Mouse (Mus musculus) megakaryocyte-erythroid progenitor cell, adult 5-6 weeks (primary cell): ENCODE measurements around the gene Rpgrip1l. TPM values are rescaled to one million over a fixed set of nuclear protein-coding genes. Genes with fewer than 3 reads are reported as not detected.
A peak's percentile ranks its signal among the peaks of the same experiment; 100 is the strongest.

Experiments
- ATAC-seq: replicated peaks from 2 replicates; pipeline ENCODE4 v1.8.0; 2016; ENCODE audit warnings: mild to moderate bottlenecking, inconsistent platforms; ENCODE audit not compliant: severe bottlenecking, poor library complexity, low FRiP score, low TSS enrichment
- total RNA-seq, 2 experiments: library from RNA; stranded (forward) in 1 of 2; stranded (reverse) in 1 of 2; fragments of 200-1000, 215-1000 nt in 1 of 2; fragments of >200 nt in 1 of 2; fragmentation: Nextera tagmentation in 1 of 2; gene quantifications; 2 replicates each; pipeline ENCODE4 v1.2.3; 2014 to 2017

Gene Rpgrip1l
- total RNA-seq (2014; fragmentation: Nextera tagmentation): 5.1 and 5.5 TPM in 2 replicates
- total RNA-seq (2017): 8.6 and 9.1 TPM in 2 replicates

GRCm38 (mm10) chr8:91312835-91313832 is at the start of gene Rpgrip1l, which contains the start of gene Fto:
Gene Rpgrip1l (minus strand): TSS chr8:91313262.
Gene Fto (plus strand): TSS chr8:91313525.
- ATAC-seq: peak; percentile 98

- no peak for ATAC-seq
Measured at GRCm38 (mm10) chr8:91360644-91361357, 47.7 kb upstream of the Rpgrip1l start.

DNA sequence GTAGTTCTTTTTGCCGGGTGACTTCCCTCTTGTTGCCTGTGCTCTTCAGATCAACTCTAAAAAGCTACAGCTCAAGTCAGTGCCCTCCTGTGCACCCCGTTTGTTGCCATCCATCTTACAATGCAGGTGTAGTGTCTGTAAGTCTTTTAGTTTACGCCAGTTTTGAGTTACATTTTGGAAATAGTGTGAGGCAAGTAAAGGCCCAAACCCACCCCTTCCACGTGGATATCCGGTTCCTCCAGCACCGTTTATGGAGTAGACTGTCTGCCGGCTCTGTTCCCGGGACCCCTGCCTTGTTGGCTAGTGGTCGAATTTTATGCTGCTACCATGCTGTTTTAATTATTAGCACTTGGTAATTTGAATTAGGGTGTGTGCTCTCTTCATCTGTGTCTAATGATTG is 46.4 kb upstream of the Rpgrip1l start:
- ATAC-seq: no peak

DNA sequence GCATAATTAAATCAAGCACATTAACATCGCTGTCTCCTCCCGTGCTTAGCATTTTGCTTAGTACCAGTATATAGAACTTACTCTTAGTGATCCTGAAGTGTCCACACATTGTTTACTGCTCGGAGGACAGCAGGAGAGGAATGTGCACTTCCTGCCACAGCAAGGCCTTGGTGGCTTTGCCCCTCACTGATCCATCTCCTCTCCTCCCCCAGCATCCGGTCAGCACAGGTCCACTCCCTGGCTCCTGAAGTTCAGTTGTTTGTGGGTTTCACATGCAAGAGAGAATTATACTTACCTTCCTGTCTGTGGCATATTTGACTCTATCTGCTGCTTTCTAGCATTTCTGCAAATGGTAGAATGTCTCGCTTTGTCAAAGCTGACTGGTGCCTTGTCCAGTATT is 45.0 kb upstream of the Rpgrip1l start:
- no peak for ATAC-seq

- ATAC-seq: no peak
Measured at GRCm38 (mm10) chr8:91357493-91358014, 44.5 kb upstream of the Rpgrip1l start.

DNA sequence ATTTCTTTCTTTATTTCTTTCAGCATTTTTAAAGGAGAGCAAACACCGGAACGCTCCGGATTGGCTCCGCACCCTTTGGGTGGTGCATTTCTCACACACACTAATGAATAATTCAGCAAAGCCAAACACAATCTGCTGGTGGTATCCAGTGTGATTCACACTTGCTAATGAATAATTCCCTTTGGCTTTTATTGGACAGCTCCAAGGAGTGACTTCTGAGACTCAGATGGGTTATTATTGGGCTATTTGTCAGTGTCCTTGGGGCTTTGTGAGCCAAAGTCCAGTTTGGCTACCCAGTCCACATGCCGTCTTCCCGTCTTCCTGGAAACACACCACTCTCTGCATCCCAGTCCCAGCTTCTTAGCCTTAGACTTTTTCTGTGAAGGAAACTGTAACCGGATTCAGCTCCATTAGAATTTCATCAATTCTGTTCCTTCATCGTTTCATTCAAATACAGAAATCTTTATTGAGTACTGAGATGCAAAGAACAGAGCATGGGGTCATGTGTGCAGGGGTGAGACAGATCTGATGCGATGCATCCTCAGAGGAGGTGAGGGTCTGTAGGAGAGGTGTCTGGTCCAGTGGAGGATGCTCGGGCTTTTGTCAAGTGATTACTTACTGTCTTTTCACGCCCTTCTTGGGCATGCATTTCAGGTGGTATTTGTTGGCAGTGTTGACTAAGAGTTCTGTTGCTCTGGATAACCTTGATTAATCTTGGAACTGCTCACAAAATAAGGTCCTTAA is 43.1 kb upstream of the Rpgrip1l start:
- ATAC-seq: no peak

- ATAC-seq: no peak
Measured at GRCm38 (mm10) chr8:91355301-91355905, 42.3 kb upstream of the Rpgrip1l start.

- ATAC-seq: no peak
Measured at GRCm38 (mm10) chr8:91353907-91354306, 40.8 kb upstream of the Rpgrip1l start.

DNA sequence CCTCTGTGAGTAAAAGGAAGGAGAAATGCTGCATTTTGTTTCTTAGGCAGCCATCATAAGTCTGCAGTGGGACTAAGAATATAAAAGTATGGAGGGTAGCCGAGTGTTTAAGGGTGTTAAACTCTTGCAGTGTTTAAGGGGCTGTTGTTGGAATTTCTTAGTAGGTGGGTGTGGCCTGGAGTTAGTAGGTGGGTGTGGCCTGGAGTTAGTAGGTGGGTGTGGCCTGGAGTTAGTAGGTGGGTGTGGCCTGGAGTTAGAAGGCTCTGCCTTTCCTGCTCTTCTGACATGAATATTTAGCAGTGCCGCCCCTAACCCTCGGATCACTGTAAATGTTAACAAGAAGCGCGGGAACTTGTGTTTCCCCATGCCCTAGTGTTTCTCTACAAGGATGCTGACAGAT is 40.0 kb upstream of the Rpgrip1l start:
- ATAC-seq: peak; percentile 91

- peak; percentile 69 for ATAC-seq
Measured at GRCm38 (mm10) chr8:91352598-91352997, 39.5 kb upstream of the Rpgrip1l start.

- no peak for ATAC-seq
Measured at GRCm38 (mm10) chr8:91350628-91351027, 37.6 kb upstream of the Rpgrip1l start.

GRCm38 (mm10) chr8:91349816-91350215 is 36.8 kb upstream of the Rpgrip1l start:
- no peak for ATAC-seq

- no peak for ATAC-seq
Measured at GRCm38 (mm10) chr8:91347595-91347994, 34.5 kb upstream of the Rpgrip1l start.

GRCm38 (mm10) chr8:91347146-91347545 is 34.1 kb upstream of the Rpgrip1l start:
- ATAC-seq: 0 out of 2 replicates have a peak, but pooled peaks have one; percentile 17

- no peak for ATAC-seq
Measured at GRCm38 (mm10) chr8:91344659-91345058, 31.6 kb upstream of the Rpgrip1l start.

DNA sequence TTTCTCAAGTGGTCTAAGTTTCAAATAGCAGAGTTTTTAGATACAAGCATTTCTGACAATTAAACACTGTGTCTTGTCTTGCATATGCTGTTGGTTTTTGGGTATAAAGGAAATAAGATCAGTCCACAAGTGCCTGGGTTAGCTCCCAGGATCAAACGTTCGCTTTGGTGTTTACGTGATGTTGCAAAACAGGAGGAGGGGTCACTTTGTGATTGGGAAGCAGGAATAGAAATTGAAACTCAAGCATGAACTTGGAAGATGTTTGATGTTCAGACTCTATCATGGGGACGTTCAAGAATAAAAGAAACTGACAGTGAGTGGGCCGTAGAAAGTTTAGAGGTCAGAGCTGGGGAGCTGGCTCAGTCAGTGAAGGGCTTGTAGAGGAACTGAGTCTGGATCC is 29.7 kb upstream of the Rpgrip1l start:
- ATAC-seq: no peak

- ATAC-seq: no peak
Measured at GRCm38 (mm10) chr8:91342196-91342595, 29.1 kb upstream of the Rpgrip1l start.

DNA sequence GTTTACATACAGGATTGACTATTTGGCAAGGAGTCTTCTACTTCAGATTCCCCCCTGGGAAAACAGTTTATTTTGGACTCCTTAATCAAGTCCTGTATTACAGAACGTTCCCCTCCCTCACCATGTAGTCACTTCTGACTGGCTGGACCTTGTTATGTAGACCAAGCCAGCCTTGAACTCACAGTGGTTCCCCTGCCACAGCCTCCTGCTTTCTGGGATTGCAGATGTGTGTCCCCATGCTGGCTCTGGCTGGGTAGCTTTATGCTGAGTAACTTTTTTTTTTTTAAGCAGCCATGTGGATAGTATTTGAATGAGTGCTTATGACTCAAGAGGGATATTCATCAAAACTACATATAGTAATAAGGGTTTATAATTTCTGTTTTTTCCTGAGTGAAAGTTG is 27.7 kb upstream of the Rpgrip1l start:
- no peak for ATAC-seq

- no peak for ATAC-seq
Measured at GRCm38 (mm10) chr8:91339651-91340050, 26.6 kb upstream of the Rpgrip1l start.
